Mouse (Mus musculus): Measurements from ENCODE around the gene 2310034G01Rik.
A peak's percentile ranks its signal among the peaks of the same experiment; 100 is the strongest.

DNA sequence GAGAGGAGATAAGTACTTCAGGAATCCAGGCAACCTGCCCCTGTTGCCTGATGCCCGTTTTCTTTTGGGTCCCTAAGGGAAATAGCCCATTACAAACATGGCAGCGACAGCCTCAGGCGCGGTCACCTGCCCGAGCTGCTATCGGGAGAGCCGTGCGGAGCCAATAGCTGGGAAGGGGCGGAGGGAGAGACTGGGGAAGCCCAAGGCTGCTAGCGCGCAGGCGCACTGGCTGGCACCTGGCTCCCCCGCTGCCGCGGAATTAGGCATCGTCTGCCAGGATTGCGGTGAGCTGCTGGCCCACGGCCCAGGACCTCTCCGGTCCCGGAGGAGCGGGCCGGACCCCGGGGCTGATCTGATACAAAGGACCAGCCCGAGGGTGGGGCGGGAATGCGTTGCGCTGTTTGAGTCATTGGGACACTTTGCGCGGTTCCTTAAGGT, 6.6 kb upstream of the 2310034G01Rik start:
- TF ChIP-seq ZKSCAN1 (IDR thresholded peaks at IDR 0.05; ENCODE audit: low read depth, low read length): 0 out of 2 replicates have a peak, but pooled peaks have one; percentile 32
- TF ChIP-seq BHLHE40 (IDR thresholded peaks at IDR 0.05; ENCODE audit: borderline replicate concordance, low read depth, low read length): peak; percentile 80
- no peak for TF ChIP-seq CTCF (IDR thresholded peaks at IDR 0.05 in 2 of 3, conservative IDR thresholded peaks at IDR 0.05 in 1 of 3; ENCODE audit: control insufficient read depth in 1 of 3, insufficient read depth in 1 of 3, low read depth in 2 of 3, low read length in 3 of 3, poor library complexity in 1 of 3, severe bottlenecking in 1 of 3)
- peak; percentile 2 to 47; a peak in 2 of 4 replicates for TF ChIP-seq EP300 (IDR thresholded peaks at IDR 0.05; ENCODE audit: low read depth in 1 of 2, low read length in 2 of 2)
- TF ChIP-seq CHD2 (IDR thresholded peaks at IDR 0.05; ENCODE audit: low read length): peak; percentile 88
- TF ChIP-seq SMC3 (IDR thresholded peaks at IDR 0.05; ENCODE audit: low read depth, low read length): no peak

Measured in MEL (cell line).